Mouse (Mus musculus) bone marrow, adult 2 months (tissue): Measurements from ENCODE around the gene Rcbtb2. TPM values are rescaled to one million over a fixed set of nuclear protein-coding genes. Genes with fewer than 3 reads are reported as not detected.

Source experiments
- H3K27ac ChIP-seq: fragments of 200-500 bp; 2 replicates; pipeline ENCODE4 v1.5.1; 2012; ENCODE audit warnings: low read depth, mild to moderate bottlenecking, control low read depth, inconsistent platforms, low read length; ENCODE audit not compliant: control insufficient read depth, poor library complexity, insufficient read depth
- H3K4me1 ChIP-seq: fragments of 200-500 bp; 2 replicates; pipeline ENCODE4 v1.6.1; 2011; ENCODE audit warnings: low read length; ENCODE audit not compliant: control insufficient read depth, insufficient read depth
- H3K4me3 ChIP-seq: fragments of 200-500 bp; replicated peaks from 2 replicates; pipeline ENCODE3; 2011; ENCODE audit warnings: mild to moderate bottlenecking, low read depth, low read length, control low read depth; ENCODE audit not compliant: control insufficient read depth
- CTCF ChIP-seq: fragments of 200-500 bp; IDR thresholded peaks from 2 replicates; pipeline ENCODE4 v1.5.1; 2011; ENCODE audit warnings: low read length, control low read depth; ENCODE audit not compliant: control insufficient read depth, insufficient read depth
- POLR2A ChIP-seq: fragments of 200-500 bp; IDR thresholded peaks from 2 replicates; pipeline ENCODE4 v1.6.1; 2011; ENCODE audit warnings: low read depth, mild to moderate bottlenecking, control low read depth, low read length, borderline replicate concordance; ENCODE audit not compliant: control insufficient read depth
- WGBS: fragments of 180-500 bp; shearing (Covaris S2); methylation state at CpG from one replicate; pipeline ENCODE4 v1.1.7; 2018; 5-methylcytosine and 5-hydroxymethylcytosine counted together
- polyA plus RNA-seq: library from polyadenylated mRNA; stranded (reverse); fragments of >200 nt; gene quantifications from 2 replicates; pipeline ENCODE4 v1.2.4, GENCODE M21; 2011; ENCODE audit warnings: low replicate concordance; ENCODE audit not compliant: missing spikeins, insufficient read depth, insufficient read length

The Rcbtb2 gene
- polyA plus RNA-seq, 1 experiment = 18.3 TPM

DNA sequence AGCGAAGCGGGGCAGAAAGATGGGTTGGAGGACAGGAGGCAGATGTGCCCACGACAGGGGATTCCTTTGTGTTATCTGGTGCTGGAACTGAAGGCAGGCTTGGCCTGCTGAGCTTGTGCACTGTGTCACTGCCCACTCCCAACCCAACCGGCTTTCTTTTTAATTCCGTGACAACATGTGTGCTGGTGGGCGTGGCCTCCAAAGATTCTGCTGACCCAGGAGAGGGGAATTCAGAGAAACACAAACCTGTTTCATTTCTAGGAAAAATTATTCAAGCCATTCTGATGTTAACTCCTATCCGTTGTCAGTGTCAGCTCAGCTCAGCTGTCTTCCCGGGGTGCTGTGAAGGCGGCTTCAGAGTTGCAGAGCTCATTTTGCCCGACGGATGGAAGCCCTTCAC, 55.1 kb downstream of the Rcbtb2 start:
- no peaks in the 10 kb centered on the region; the same call in 1 of the 2 replicates for H3K4me1 ChIP-seq
- H3K4me3 ChIP-seq = no peak overlapping the region
- no peak overlapping the region for H3K27ac ChIP-seq
- WGBS = 85% methylated on average over 11 of the region's 11 CpGs
- no peak for TF ChIP-seq POLR2A
- TF ChIP-seq CTCF = no peak

DNA sequence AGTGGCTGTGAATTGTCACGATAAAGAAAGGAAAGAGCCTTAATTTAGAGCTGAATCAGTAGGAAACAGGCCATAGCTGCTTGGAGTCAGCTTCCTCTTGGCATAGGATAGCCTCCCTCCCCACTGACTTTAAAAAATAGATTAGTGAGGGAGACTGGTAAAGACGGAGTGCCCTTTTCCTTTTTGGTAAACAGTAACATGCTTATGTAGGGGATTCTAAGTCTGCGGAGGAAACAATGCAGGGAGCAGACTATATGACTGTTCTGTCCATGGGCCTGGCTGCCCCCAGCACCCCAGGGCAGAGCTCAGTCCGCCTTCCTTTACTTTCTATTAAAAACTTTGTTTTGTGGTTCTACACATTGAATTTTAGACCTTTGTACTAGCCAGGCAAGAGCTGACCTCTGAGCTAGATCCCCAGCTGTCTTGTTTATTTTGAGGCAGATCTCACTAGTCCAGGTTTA, 56.4 kb downstream of the Rcbtb2 start:
- TF ChIP-seq POLR2A (no peak), CTCF (no peak)
- Histone ChIP-seq H3K4me1 (no peaks in the 10 kb centered on the region; the same call in 1 of the 2 replicates), H3K4me3 (no peak overlapping the region), H3K27ac (no peak overlapping the region)
- WGBS = 50% methylated on average over 4 of the region's 4 CpGs

DNA sequence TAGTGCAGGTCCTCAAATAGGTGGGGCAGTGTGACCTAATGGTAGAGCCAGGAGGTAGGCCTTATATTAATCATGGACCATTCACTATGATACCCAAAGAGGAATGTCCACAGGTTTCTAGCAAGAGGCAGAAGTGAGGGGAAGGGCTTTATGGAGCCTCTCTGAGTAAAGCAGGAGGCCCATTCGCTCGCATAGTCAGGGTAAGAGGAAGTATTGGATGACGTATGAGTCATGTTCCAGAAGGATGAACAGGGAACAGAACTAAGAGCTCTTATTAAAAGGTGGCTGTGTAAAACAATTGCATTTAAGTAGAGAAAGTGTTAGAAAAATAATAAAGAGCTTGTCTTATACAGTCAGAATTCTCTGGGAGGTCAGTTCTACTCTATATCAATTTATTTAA, 57.8 kb downstream of the Rcbtb2 start:
- Histone ChIP-seq H3K27ac (no peak overlapping the region), H3K4me1 (no peaks in the 10 kb centered on the region), H3K4me3 (no peak overlapping the region)
- 40% methylated on average over 3 of the region's 3 CpGs for WGBS
- TF ChIP-seq CTCF = no peak
- TF ChIP-seq POLR2A = no peak

DNA sequence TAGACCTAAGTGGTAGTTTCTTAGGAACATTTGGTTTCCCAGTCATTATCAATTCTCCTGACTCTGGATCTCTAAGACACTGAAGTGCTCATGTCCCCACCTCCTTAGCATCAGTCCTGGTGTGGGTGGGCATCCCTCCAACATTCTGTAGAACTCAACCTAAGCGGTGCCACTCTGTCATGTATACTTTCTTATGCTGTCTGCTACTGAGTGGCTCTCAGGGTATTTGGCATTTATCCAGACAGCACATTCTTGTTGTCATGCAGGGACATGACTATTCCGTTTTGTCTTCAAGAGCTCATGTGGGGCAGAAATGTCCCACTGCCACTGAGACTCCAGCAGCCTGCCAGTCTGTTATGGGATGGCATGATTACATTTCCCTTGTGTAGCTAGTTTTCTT, 58.3 kb downstream of the Rcbtb2 start:
- Histone ChIP-seq H3K4me1 (no peaks in the 10 kb centered on the region), H3K4me3 (no peak overlapping the region), H3K27ac (no peak overlapping the region)
- 87% methylated on average over 2 of the region's 2 CpGs for WGBS
- no peak for TF ChIP-seq CTCF
- no peak for TF ChIP-seq POLR2A

DNA sequence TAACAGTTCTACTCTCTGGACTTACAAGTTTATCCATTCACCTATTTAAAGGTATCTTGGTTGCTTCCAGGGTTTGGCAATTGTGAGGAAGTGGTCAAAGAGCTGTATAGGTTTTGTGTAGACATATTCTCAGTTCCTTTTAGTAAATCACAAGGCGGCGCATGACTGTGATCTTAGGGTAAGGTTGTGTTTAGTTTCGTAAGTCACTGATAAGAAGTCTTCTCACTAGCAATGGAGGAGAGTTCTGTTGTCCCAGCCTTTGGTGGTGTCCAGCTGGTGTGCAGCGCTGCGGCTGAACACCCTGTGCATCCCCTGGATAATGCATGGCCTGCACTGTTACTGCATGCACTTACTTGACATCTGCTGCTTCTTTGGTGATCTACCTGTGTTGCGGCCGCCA, 64.0 kb downstream of the Rcbtb2 start:
- WGBS = 78% methylated on average over 7 of the region's 7 CpGs
- Histone ChIP-seq H3K4me3 (no peak overlapping the region), H3K27ac (no peak overlapping the region), H3K4me1 (peaks cover 1% of the 10 kb centered on the region; the same call in 1 of the 2 replicates)
- TF ChIP-seq POLR2A (no peak), CTCF (no peak)

DNA sequence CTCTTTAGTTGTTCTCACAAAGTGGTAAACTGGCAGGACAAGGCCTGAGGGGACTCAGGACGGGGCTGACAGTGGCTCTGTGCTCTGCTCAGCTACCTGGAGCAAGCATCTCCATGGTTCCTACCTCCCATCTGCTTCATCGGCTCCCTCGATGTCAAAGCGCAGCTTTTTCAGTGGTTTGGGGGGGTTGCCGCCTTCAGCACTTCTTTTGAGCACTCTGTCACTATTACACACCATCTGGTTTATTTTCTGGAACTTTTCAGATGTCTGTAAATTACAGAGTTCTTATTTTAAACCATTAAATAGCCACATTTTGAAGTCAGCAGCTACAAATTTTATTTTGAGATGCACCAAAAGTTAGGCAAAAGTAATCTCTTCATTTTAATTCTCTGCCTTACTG, 76.2 kb downstream of the Rcbtb2 start:
- 91% methylated on average over 5 of the region's 5 CpGs for WGBS
- TF ChIP-seq CTCF (no peak), POLR2A (no peak)
- no peaks in the 10 kb centered on the region for H3K4me1 ChIP-seq
- no peak overlapping the region for H3K27ac ChIP-seq
- no peak overlapping the region for H3K4me3 ChIP-seq

DNA sequence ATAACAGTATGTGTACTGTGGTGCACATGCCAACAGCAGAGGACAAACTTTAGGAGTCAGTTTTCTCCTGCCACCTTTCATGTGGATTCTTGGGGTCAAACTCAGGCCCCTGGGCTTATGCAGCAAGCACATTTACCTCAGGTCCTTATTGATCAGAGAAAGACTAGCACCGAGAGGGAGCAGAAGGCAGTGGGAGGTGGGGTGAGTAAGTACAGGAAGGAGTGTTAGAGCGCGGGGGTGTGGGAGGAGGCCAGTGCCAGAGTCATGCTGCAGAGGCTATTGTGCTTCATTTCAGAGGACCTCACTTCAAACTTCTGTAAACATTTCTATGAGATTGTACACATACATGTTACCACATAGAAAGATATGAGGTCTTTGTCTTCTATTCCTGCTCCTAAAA, 78.6 kb downstream of the Rcbtb2 start:
- H3K4me1 ChIP-seq = no peaks in the 10 kb centered on the region
- 64% methylated on average over 3 of the region's 3 CpGs for WGBS
- TF ChIP-seq POLR2A (no peak), CTCF (no peak)
- no peak overlapping the region for H3K27ac ChIP-seq
- no peak overlapping the region for H3K4me3 ChIP-seq

DNA sequence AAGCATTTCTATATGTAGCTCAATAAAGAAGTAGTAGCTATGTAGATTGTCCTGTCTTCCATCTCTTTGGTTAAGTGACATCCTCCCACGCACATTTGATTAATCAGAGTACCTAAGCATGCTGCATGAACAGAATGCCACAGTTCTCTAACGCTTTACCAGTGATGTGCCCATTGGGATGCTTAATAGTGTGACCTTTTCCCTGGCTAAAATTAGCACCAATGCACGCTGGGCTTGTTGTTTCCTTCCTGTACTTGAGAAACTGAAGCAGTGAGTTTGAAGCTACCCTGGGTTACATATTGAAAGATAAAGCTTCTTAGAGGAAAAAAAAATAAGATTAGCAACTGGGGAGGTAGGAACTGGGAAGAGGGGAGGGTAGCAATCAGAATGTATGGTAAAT, 81.2 kb downstream of the Rcbtb2 start:
- 54% methylated on average over 3 of the region's 3 CpGs for WGBS
- Histone ChIP-seq H3K27ac (no peak overlapping the region), H3K4me3 (no peak overlapping the region), H3K4me1 (no peaks in the 10 kb centered on the region)
- no peak for TF ChIP-seq POLR2A
- TF ChIP-seq CTCF = no peak

DNA sequence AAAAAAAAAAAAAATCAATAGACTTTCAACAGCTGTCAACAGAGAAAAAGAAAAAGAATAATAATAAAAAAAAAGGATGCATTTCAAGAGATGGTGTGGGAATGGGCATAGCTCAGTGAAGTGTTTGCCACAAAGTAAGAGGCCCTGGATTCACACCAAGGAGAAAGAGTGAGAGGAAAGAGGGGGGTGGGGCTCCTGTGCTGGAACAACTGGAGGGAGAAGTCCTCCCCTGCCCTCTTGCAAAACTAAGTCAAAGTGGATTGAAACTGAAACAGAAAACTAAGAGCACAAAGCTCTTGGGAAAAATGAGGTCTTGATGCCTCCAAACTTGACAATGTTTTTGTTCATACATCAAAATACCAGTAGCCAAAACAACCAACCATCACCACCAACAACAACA, 86.4 kb downstream of the Rcbtb2 start:
- Histone ChIP-seq H3K27ac (no peak overlapping the region), H3K4me3 (no peak overlapping the region), H3K4me1 (no peaks in the 10 kb centered on the region; the same call in 1 of the 2 replicates)
- TF ChIP-seq CTCF = no peak
- no peak for TF ChIP-seq POLR2A
